Comparison of ENCODE assay signal across 25 mouse cellular contexts in genomic region chr9:62281991-62282390, GRCm38 (mm10). TPM values are rescaled to one million over a fixed set of nuclear protein-coding genes. Genes with fewer than 3 reads are reported as not detected.
DNase-seq lines count a peak whose midpoint lies in the region; ATAC-seq and TF ChIP-seq lines count a peak whose summit lies in the region.
"Had no signal": no experiment of that assay in that cellular context is flagged by ENCODE, and none has a peak within 500 bp of the region (broad histone marks: within the 10 kb centered on the region; RNA-seq: fewer than 3 reads in every experiment).

Spesp1 (minus strand) TSS chr9:62282208.

- no peak within 1 kb of the TSS for H3K4me3 ChIP-seq in heart, embryonic 12.5 days
- H3K4me3 ChIP-seq in testis, adult 2 months (ENCODE audit: control insufficient read depth, low read depth, low read length) = peak within 1 kb of the TSS; percentile 95
- H3K4me3 ChIP-seq: embryonic facial prominence, embryonic 15.5 days; erythroblast, embryonic 14.5 days; forebrain, embryonic 10.5 days; heart, embryonic 15.5 days; hindbrain, embryonic 13.5 days; intestine, embryonic 15.5 days had no signal

- H3K9me3 ChIP-seq in heart, embryonic 12.5 days (replicated peaks) = no peaks in the 10 kb centered on the region
- H3K9me3 ChIP-seq: embryonic facial prominence, embryonic 15.5 days; forebrain, embryonic 10.5 days; heart, embryonic 15.5 days; hindbrain, embryonic 13.5 days; intestine, embryonic 15.5 days had no signal

- no peaks in the 10 kb centered on the region for H3K4me1 ChIP-seq in heart, embryonic 12.5 days (replicated peaks)
- no peaks in the 10 kb centered on the region; the same call in none of the 2 replicates for H3K4me1 ChIP-seq in testis, adult 2 months (ENCODE audit: control insufficient read depth, insufficient read depth, low read length)
- H3K4me1 ChIP-seq: embryonic facial prominence, embryonic 15.5 days; forebrain, embryonic 10.5 days; heart, embryonic 15.5 days; hindbrain, embryonic 13.5 days; intestine, embryonic 15.5 days had no signal

- H3K4me2 ChIP-seq in heart, embryonic 12.5 days = no peak within 1 kb of the TSS
- H3K4me2 ChIP-seq: embryonic facial prominence, embryonic 15.5 days; heart, embryonic 15.5 days; hindbrain, embryonic 13.5 days; intestine, embryonic 15.5 days had no signal

- no peaks in the 10 kb centered on the region for H3K36me3 ChIP-seq in heart, embryonic 12.5 days
- peaks cover 2% of the 10 kb centered on the region; the same call in 1 of the 2 replicates for H3K36me3 ChIP-seq in testis, adult 2 months (ENCODE audit: control insufficient read depth, insufficient read depth, low read length)
- H3K36me3 ChIP-seq: embryonic facial prominence, embryonic 15.5 days; forebrain, embryonic 10.5 days; heart, embryonic 15.5 days; hindbrain, embryonic 13.5 days; intestine, embryonic 15.5 days had no signal

- 80% methylated on average over 27 of the region's 27 CpGs for WGBS in heart, embryonic 12.5 days

- TF ChIP-seq POLR2A in testis, adult 2 months (IDR thresholded peaks at IDR 0.05; ENCODE audit: control insufficient read depth, low read depth, low read length) = peak; percentile 98

- no peak within 1 kb of the TSS for H3K9ac ChIP-seq in heart, embryonic 12.5 days
- H3K9ac ChIP-seq: embryonic facial prominence, embryonic 15.5 days; heart, embryonic 15.5 days; hindbrain, embryonic 13.5 days; intestine, embryonic 15.5 days had no signal

- ATAC-seq in heart, embryonic 12.5 days (ENCODE audit: insufficient number of reproducible peaks, low FRiP score) = no peak
- ATAC-seq: forebrain, embryonic 14.5 days; intestine, embryonic 15.5 days; Patski had no signal

- H3K27ac ChIP-seq in heart, embryonic 12.5 days (ENCODE audit: poor library complexity, severe bottlenecking) = no peak within 1 kb of the TSS
- H3K27ac ChIP-seq in testis, adult 2 months (ENCODE audit: control insufficient read depth, insufficient read depth, low read depth, low read length) = peak within 1 kb of the TSS; percentile 97
- H3K27ac ChIP-seq: embryonic facial prominence, embryonic 15.5 days; forebrain, embryonic 10.5 days; heart, embryonic 15.5 days; hindbrain, embryonic 13.5 days; intestine, embryonic 15.5 days had no signal

- peak; percentile 83 for DNase-seq in heart, adult 11 months
- DNase-seq in testis, postnatal 10 days (ENCODE audit: low spot score) = no peak
- peak; percentile 24 for DNase-seq in WW6 (ENCODE audit: low read depth, low spot score)
- DNase-seq in testis, postnatal 14 days (ENCODE audit: low spot score) = peak; percentile 81
- no peak for DNase-seq in right cerebral cortex, postnatal 10 days (ENCODE audit: low spot score in 2 of 2)
- DNase-seq in Muller cell, postnatal 12 days (ENCODE audit: inconsistent ontology term) = no peak
- DNase-seq: adrenal gland, postnatal 10 days; cerebellum, adult 11-12 months; cerebellum, adult 9-10 months; cerebellum, postnatal 25 days; gastrocnemius, postnatal 14 days; heart, postnatal 14 days; kidney, adult 18-20 months had no signal

- TF ChIP-seq CTCF in testis, adult 2 months (IDR thresholded peaks at IDR 0.05; ENCODE audit: control insufficient read depth, insufficient read depth, insufficient replicate concordance, low read depth, low read length) = no peak; the same call in 1 of the 2 replicates

- H3K27me3 ChIP-seq in heart, embryonic 12.5 days (replicated peaks) = 0 out of 2 replicates have a peak, but pooled peaks cover 4% of the 10 kb centered on the region
- H3K27me3 ChIP-seq in testis, adult 2 months (ENCODE audit: control insufficient read depth, insufficient read depth, low read length) = no peaks in the 10 kb centered on the region
- H3K27me3 ChIP-seq: embryonic facial prominence, embryonic 15.5 days; heart, embryonic 15.5 days; intestine, embryonic 15.5 days had no signal

RNA-seq across cellular contexts. Expression of gene Spesp1, which starts in this region (rescaled TPM):
- not detected in 2 replicates for polyA plus RNA-seq in heart, embryonic 12.5 days (2016; fragmentation: Nextera tagmentation; extraction: Ambion mirVana)
- polyA plus RNA-seq in testis, adult 2 months (2012; rRNA removed) = 119 and 135 TPM in 2 replicates
- polyA plus RNA-seq: brain, embryonic 14.5 days; C2C12; embryonic facial prominence, embryonic 15.5 days; erythroblast, embryonic 14.5 days; forebrain, embryonic 14.5 days; heart, embryonic 15.5 days; hindbrain, embryonic 13.5 days; intestine, embryonic 15.5 days; Patski had no signal

Comparison
In these comparisons a context has a peak if more than half of its experiments do, and no peak if none do; other contexts are left out.
1. RNA of gene Spesp1 (polyA plus RNA-seq): 119 to 135 TPM in testis, adult 2 months; not detected in heart, embryonic 12.5 days; every median in the first group is over 100 times any median in the second.
2. DNase-seq: peak in heart, adult 11 months (single experiment), WW6 (single experiment) and testis, postnatal 14 days (single experiment); none in testis, postnatal 10 days (single experiment), right cerebral cortex, postnatal 10 days (0 of 2) and Muller cell, postnatal 12 days (single experiment).